Mouse (Mus musculus) spleen, adult 2 months (tissue): ENCODE results near the gene Ube2g2.

ENCODE experiments used
- CTCF ChIP-seq: fragments of 200-500 bp; IDR thresholded peaks from 2 replicates; pipeline ENCODE4 v1.5.1; 2011; ENCODE audit warnings: mild to moderate bottlenecking, inconsistent platforms; ENCODE audit not compliant: insufficient read depth, insufficient read length, insufficient replicate concordance; ENCODE audit errors: extremely low read depth
- POLR2A ChIP-seq: fragments of 200-500 bp; IDR thresholded peaks from 2 replicates; pipeline ENCODE4 v1.6.1; 2011; ENCODE audit warnings: low read depth, low read length, inconsistent platforms

- TF ChIP-seq POLR2A (no peak), CTCF (no peak)
Measured at GRCm38 (mm10) chr10:77580027-77580920, 41.8 kb upstream of the Ube2g2 start.
